Mouse (Mus musculus): ENCODE results near the gene Nckap5.

GRCm38 (mm10) chr1:126132316-126132715 is 698.3 kb downstream of the Nckap5 start:
- TF ChIP-seq HCFC1 (IDR thresholded peaks at IDR 0.05; ENCODE audit: low read depth, low read length) (no peak), NRF1 (IDR thresholded peaks at IDR 0.05; ENCODE audit: low read depth, low read length) (no peak), MXI1 (IDR thresholded peaks at IDR 0.05; ENCODE audit: low read depth, low read length) (no peak), CTCF (conservative IDR thresholded peaks at IDR 0.05 in 1 of 2, IDR thresholded peaks at IDR 0.05 in 1 of 2; ENCODE audit: low read depth in 2 of 2, low read length in 2 of 2) (no peak), NELFE (IDR thresholded peaks at IDR 0.05; ENCODE audit: low read depth, low read length) (no peak), POLR2A (IDR thresholded peaks at IDR 0.05; ENCODE audit: low read depth, low read length) (no peak), KAT2A (IDR thresholded peaks at IDR 0.05; ENCODE audit: insufficient replicate concordance, low read length) (no peak), JUND (conservative IDR thresholded peaks at IDR 0.05; ENCODE audit: low read depth, low read length) (no peak), USF1 (IDR thresholded peaks at IDR 0.05; ENCODE audit: low read depth, low read length) (no peak), EP300 (IDR thresholded peaks at IDR 0.05; ENCODE audit: low read length) (no peak), MAZ (IDR thresholded peaks at IDR 0.05; ENCODE audit: low read depth, low read length) (no peak), ELF1 (IDR thresholded peaks at IDR 0.05; ENCODE audit: low read depth, low read length) (no peak), GABPA (IDR thresholded peaks at IDR 0.05; ENCODE audit: insufficient replicate concordance, low read depth, low read length) (no peak)
